Mouse (Mus musculus): Measurements from ENCODE around the gene Cass4.

Cass4 gene

DNA sequence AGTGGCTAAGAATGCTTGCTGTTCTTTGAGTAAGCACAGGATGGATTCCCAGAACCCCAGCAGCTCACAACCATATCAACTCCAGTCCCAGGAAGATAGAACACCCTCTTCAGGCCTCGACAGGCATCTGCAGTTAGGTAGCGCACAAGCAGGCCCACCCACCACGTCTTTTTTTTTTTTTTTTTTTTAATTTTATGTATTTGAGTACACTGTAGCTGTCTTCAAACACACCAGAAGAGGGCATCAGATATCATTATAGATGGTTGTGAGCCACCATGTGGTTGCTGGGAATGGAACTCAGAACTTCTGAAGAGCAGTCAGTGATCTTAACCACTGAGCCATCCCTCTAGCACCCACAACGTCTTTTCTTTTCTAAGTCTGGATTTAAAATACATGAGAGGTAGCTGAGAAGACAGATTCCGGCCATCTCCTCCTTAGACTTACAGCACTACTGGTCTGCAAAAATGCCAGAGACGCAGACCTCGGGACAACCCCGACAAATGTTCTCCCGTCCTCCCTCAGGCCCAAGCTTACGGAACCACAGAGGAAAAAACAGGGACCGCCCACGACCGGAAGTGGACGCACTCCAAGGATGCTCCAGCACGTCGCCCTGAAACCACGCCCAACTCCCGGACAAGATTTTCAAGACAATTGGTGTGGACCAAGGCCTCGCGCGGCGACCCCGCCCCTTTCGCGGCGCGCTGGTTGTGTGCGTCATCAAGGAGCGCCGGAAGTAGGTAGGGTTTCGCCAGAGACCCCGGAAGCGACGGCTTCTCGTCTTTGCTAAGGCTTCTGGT is 46.4 kb downstream of the Cass4 start, which contains the start of gene Rtf2:
TSS of gene Rtf2 (plus strand) at position 714 of the 797 bp plus-strand sequence.
- peak; percentile 96 for DNase-seq (ENCODE audit: extremely low read depth, low read depth)

DNA sequence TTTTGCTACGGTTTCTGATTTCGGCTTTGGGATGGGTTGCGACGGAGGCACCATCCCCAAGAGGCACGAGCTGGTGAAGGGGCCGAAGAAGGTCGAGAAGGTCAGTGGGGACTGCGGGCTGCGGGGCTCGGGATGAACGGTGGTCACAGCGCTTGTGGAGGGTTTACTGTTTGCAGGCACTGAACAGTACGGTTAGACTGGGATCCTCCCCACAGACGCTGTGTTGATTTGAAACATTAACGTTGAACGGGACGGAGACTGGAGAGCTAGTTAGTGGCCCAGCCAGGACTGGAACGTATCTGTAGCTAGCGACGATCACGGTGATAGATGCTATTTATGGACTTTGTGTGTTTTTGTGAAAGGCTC is 47.0 kb downstream of the Cass4 start:
- DNase-seq (ENCODE audit: extremely low read depth, low read depth) = no peak

DNA sequence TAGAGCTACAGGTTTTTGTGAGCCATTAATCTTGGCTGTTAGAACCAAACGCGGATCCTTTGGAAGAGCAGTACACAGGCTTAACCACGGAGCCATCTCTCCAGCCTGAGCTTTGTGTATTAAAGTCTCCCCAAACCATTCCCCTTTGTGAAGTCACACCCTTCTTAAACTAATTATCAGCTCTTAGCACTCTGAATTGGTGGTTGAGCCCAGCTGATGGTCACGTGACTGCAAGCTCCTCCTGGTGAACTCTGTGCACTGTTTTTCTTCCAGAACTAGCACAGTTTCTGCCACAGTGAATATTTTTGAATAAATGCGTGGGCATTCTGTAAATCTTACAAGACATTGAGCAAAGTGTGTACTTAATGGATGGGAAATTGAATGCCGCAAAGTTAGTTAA is 47.6 kb downstream of the Cass4 start:
- DNase-seq (ENCODE audit: extremely low read depth, low read depth) = peak; percentile 59

DNA sequence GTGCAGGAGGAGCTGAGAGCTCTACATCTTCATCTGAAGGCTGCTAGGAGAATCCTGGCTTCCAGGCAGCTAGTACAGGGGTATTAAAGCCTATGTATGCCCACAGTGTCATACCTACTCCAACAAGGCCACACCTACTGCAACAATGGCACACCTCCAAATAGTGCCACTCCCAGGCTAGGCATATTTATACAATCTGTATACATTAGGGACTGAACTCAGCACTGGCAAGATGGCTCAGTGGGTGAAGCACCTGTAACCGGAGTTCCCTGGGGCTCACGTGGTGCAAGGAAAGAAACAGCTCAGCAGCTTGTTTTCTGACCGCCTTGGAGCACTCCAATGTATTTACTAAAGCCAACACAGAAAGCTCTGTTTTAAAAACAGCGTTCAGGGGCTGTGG is 52.0 kb downstream of the Cass4 start:
- no peak for DNase-seq (ENCODE audit: extremely low read depth, low read depth)

DNA sequence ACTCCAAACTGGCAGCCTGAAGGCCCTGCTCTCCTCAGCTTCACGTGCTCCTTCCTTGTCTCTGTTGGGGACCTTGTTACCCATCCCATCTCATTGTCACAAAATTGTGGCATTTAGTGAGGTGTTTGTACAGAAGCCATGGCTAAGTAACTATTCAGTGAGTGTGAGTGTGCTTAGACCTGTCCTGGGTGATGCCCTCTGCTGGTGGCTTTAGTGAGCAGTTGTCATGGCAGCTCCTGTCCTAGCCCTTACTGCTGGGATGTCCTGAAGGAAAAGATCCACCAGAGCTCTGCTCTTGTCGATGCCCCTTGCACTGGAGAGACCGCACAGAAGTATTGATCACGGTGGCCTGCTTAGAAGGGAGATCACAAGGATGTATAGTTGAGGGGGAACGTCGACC is 53.7 kb downstream of the Cass4 start:
- DNase-seq (ENCODE audit: extremely low read depth, low read depth) = no peak

DNA sequence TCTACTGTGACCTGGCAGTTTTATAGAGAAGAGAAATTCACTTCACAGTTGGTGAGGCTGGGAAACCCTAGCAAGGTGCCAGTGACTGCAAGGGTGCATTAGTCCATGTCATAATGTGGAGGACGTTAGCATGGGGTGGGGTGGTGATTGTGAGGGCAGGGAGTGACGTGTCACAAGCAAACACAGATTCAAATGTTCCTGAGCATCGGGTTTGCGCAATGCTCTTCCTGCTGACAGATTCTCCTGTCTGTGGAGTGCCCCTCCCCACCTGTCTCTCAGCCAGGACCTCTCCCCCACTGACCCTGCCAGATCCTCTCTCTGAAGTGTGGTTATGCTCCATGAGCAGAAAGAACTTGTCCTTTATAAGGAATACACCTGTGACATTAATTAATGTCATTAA is 54.7 kb downstream of the Cass4 start:
- no peak for DNase-seq (ENCODE audit: extremely low read depth, low read depth)

DNA sequence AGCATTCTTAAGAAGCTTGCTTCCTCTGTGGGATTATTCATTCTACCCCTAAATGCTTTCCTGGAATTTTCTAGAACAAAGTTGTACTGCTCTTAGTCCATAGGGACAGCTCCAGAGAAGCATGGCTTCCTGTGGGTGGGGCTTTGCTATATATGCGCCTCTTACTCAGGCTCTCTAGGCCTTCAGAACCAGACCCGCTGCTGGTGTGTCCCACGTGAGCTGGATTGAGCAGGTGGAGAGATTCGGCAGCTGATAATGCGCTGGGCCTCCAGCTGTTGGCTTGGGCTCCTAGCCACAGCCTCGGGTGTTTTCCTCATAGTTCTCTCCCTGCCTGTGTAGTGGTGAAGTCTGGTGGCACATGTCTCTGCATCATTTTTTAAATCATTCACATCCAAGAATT is 57.0 kb downstream of the Cass4 start:
- DNase-seq (ENCODE audit: extremely low read depth, low read depth) = no peak

DNA sequence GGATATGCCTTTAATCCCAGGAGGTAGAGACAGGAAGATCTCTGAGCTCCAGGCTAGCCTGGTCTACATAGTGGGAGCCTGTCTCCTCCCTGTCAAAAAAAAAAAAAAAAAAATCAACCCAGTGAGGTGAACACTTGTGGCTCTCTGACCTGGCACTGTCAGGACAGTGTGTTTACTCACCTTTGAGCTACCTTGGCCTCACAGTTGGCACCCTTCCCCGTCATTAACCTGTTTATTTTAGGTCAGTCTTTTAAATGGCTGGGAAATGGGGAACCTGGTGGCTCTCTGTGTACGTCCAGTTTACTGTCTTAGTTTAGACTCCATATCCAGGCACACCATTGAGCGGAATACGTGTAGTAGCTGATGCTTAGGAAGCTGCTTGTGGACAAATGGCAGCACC is 58.4 kb downstream of the Cass4 start:
- no peak for DNase-seq (ENCODE audit: extremely low read depth, low read depth)

DNA sequence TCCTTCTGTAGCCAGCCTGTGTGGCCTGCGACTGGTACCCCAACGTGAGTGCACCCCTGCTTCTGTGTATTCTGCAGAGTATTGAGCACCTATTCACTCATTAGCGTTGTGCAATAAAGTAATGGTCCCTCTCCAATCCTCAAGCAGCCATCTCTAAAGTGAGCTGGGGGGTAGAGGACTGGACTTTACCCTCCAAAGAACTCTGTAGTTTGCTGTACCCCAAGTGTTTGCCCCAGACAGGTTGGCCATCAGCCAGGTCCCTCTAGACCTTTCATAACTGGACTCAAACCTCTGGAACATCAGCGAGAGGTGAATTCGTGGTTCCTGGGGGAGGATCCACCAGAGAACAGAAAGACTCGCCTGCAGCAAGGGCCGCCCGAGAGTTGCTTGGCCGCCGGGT is 58.9 kb downstream of the Cass4 start:
- DNase-seq (ENCODE audit: extremely low read depth, low read depth) = no peak

DNA sequence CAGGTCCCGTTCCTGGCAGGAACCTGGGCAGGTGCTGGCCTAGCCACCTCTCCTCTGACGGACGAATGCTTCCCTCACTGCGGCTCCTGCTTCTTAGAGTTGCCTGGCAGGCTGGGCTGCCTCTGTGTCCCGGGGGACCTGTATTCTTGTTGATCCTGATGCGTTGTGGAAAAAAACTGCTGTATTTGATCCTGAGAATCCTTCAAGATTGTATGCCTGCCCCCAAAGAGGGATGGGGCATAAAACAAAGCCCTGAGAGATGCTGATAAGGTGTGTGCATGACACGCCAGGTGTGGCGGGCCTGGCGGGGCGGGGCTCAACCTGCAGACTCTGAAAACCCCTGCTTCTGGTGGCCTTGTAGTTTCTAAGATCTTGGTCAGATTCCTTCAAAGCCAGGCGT is 64.9 kb downstream of the Cass4 start, which contains the start of gene Gcnt7:
TSS of gene Gcnt7 (minus strand) at position 101 of the 400 bp plus-strand sequence.
- no peak for DNase-seq (ENCODE audit: extremely low read depth, low read depth)

DNA sequence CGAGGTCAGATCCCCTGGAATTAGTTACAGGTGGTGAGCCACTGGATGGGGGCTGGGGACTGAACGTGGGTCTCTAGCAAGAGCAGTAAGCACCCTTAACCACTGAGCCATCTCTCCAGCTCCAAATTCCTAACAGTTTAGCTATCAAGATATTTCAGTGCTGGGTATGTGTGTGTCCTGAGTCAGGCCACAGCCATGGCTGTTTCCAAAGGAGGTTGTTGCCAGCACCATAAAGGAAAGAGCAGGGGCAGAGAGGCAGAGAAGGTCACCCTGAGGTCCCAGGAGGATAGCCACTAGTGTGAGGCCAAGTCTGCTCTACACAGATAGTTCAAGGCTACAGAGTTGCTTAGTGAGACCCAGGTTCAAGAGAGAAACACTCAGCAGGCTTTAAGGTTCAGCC is 67.1 kb downstream of the Cass4 start:
- DNase-seq (ENCODE audit: extremely low read depth, low read depth) = no peak

DNA sequence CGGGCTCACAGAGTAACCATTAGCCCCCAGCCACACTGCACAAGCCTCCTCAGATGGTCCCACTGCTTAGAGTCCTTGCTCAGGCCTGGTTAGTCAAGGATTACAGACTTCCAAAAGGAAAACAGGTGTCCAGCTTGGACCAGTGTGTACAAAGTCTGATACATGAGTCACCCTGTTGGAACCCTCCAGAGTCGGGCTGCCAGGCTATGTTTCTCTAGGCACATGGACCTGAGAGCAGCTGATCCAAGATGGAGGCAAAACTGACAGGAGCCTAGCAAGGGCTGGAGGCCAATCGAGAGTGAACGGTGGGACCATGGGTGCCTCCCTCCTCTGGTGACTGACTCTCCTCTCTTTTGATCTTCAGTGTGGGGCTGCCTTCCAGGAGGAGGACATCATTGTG is 69.2 kb downstream of the Cass4 start:
- no peak for DNase-seq (ENCODE audit: extremely low read depth, low read depth)

DNA sequence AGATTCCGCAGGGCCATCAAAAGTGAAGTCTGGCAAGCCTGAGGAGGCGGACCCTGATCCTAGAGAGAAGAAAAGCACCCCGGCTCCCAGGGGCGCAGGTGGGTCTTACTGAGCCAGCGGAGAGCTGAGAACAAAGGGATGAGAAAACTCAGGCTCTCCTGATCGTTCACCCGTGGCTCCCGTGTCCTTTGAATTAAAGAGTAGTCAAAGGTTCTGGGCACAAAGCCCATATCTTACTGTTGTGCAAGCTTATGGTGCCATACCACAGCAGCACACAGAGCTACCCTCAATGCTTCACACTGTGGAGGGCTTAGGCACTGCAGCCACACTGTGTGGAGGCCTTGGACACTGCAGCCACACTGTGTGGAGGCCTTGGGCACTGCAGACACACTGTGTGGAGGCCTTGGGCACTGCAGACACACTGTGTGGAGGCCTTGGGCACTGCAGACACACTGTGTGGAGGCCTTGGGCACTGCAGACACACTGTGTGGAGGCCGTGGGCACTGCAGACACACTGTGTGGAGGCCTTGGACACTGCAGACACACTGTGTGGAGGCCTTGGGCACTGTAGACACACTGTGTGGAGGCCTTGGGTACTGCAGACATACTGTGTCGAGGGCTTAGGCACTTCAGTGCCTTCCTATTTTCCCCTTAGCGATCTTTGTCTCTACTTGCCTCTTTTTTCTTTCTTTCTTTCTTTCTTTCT is 73.0 kb downstream of the Cass4 start:
- no peak for DNase-seq (ENCODE audit: extremely low read depth, low read depth)

DNA sequence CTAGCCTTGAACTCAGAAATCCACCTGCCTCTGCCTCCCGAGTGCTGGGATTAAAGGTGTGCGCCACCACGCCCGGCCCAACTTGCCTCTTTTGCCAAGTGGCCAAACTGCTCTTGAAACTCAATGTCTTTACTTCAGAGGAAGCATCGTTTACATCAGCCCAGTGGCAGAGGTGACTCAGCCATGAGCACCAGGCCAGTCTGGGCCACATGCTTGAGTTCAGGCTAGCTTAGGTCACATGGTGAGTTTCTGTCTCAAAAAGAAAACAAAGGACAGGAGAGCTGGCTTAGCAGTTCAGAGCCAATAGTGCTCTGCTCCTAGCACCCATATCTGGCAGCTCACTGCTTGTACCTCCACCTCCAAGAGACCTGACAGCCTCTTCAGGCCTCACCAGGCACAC is 73.6 kb downstream of the Cass4 start:
- DNase-seq (ENCODE audit: extremely low read depth, low read depth) = no peak

DNA sequence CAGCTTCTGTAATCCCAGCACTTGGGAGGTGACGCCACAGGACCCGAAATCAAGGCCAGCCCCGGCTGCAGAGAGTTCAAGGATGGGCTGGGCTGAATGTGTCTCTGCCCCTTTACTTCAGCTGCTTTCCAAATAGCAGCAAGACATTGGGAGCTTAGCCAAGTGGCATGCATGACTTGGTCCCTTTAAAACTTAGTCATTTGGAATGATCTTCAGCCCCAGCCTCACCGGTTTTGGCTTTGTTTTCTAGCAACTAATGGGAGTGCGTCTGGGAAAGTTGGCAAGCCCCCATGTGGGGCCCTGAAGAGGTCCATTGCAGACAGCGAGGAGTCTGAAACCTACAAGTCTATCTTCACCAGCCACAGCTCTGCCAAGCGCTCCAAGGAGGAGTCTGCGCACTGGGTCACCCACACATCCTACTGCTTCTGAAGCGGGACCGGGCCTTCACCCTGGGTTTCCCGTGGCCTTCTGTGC is 74.8 kb downstream of the Cass4 start:
- DNase-seq (ENCODE audit: extremely low read depth, low read depth) = no peak

DNA sequence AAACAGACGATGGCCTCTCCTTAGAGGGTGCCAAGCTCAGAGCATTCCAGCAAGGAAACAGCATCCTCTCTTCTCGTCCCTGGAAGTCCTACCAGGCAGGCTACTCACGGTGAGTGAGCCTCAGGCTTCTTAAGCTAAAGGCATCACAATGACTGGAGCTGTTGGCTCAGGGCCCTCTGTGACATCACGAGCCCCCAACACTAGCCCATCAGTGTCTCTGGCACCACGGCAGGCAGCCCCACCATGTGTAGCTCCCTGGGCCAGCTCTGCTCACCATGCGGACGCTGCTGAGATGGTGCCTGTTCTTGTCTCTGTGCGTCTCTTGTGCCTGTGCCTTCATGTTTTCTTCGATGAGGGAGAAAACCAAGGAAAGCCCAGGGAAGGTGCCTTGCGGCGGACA is 78.7 kb downstream of the Cass4 start, which contains the start of gene Fam209:
TSS of gene Fam209 (plus strand) at position 203 of the 400 bp plus-strand sequence.
- no peak for DNase-seq (ENCODE audit: extremely low read depth, low read depth)

DNA sequence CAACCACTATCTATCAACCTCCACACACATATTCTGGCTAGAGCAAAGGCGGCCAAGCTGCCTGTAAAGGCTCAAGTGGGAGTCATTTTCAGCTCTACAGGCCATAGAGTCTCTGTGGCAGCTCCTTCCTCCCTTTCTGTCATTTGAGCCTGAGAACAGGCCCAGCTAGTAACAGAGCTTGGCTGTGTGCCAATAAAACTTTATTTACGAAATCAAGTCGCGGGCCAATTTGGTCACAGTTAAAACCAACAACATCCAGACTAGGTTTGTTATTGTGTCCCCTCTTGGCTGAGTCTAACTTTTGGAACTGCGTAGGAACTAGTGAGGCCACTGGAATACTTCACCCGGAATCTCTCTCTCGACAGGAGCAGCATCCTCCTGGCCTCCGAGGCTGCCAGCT is 80.0 kb downstream of the Cass4 start:
- DNase-seq (ENCODE audit: extremely low read depth, low read depth) = no peak

DNA sequence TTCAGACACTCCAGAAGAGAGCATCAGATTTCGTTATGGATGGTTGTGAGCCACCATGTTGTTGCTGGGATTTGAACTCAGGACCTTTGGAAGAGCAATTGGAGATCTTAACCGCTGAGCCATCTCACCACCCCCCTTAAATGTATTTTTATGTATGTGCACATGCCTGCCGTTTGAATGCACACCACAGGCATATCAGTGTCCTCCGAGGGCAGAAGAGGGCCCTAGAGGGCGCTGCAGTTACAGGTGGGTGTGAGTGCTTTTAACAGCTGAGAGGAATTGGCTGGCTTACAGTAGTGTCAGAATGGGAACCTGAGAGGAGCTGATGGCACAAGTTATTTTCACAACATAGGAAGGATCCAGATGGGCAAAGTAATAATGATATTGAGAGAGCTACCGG is 81.4 kb downstream of the Cass4 start:
- DNase-seq (ENCODE audit: extremely low read depth, low read depth) = peak; percentile 43

DNA sequence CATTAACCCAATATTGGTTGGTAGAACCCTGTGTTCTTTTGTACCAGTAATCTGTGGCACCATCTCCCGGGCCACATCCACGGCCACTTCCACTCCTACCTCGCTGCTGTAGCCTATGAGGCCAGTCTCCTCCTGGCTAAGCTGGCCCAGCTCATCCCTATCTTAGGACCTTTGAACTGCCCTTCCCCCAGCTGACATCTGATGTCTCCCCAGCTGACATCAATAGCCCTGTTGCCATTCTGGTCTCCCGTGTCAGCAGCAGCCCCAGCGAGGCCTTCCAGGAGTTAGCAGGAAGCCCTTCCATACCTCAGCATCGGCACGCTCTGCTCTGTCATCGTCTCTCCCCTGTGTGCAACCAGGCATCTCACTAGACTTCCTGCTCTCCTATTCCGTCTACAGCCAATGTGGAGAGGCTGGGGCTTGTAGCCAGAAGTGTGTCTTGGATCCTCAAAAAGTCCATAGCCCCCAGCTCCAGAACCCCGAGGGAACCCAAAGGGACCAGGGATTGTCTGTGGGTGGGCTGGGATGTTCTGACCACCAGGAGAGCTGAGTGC is 83.2 kb downstream of the Cass4 start:
- DNase-seq (ENCODE audit: extremely low read depth, low read depth) = no peak

DNA sequence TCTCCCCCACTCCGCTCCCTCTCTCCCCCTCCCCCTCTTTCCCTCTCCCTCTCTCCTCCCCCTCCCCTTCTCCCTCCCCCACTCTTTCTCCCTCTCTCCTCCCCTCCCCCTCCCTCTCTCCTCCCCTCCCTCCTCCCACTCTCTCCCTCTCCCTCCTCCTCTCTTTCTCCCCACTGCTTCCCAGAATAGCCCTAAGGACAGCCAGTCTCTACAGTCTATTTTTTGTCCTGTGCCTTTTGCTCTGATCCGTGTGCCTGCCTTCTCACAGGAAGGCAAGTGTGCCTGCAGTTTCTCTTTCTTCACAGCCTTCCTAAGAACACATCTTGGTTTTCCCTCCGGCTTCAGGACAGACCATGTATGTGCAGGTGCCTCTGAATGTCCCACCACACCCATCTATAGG is 83.8 kb downstream of the Cass4 start:
- DNase-seq (ENCODE audit: extremely low read depth, low read depth) = no peak

DNA sequence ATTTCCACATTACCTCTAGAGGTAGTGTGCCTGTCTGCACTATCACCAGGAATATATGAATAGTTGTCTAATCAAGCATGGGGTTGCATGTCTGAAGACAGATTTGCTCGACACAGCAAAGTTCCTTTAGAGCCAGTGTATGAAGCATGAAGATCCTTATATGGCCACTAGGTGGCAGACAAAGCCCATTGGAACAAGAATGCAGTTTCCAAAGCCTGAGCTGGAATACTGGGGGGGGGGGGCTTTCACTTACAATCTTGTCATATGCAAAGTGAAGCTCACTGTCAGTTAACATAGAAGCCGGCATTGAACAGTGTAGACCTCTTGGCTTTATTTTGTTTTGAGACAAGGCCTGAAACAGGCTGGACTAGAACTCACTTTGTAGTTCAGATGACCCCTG is 84.3 kb downstream of the Cass4 start:
- peak; percentile 32 for DNase-seq (ENCODE audit: extremely low read depth, low read depth)

DNA sequence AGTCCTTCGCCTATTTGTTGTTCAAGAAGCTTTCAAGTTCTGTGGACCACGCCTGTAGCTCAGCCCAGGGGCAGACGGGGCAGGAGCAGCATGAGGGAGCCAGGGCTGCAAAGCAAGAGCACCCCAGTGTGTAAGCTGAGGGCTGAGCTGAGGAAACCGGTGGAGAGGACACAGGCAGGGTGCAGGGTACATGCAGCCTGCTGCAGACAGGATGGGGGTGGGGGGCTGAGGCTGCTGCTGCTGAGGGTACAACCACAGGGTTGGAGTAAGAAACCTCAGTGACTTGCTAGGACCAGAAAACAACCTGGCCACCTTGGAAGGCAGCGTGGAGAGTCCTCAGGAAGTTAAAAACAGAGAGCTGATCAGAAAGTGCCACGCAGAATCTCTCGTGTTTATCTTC is 86.7 kb downstream of the Cass4 start:
- DNase-seq (ENCODE audit: extremely low read depth, low read depth) = no peak
